Mouse (Mus musculus) left cerebral cortex, adult 2 months (tissue): Measurements from ENCODE around the gene Rfx2. TPM values are rescaled to one million over a fixed set of nuclear protein-coding genes. Genes with fewer than 3 reads are reported as not detected.
A peak's percentile ranks its signal among the peaks of the same experiment; 100 is the strongest.

Experiments
- DNase-seq, 2 experiments: peaks; one replicate each; pipeline ENCODE4 v3.0.0; 2021 to 2022; ENCODE audit warnings: low spot score in 2 of 2, mixed read lengths in 1 of 2; ENCODE audit errors: extremely low spot score in 1 of 2
- H3K27ac ChIP-seq: fragments of 200-600 bp; 2 replicates; pipeline ENCODE4 v1.8.1; 2022
- H3K4me3 ChIP-seq: fragments of 200-600 bp; 2 replicates; pipeline ENCODE4 v1.8.1; 2022
- CTCF ChIP-seq: fragments of 200-600 bp; IDR thresholded peaks from 2 replicates; pipeline ENCODE4 v1.8.1; 2022; ENCODE audit warnings: antibody characterized with exemption, mild to moderate bottlenecking, moderate library complexity
- intact Hi-C: fragments of 180-260 bp; cut with DNase I; formaldehyde crosslinking; loops from one replicate; pipeline ENCODE4 v1.15.1; 2025
- total RNA-seq, 2 experiments: library from RNA; stranded (reverse); gene quantifications; 2 replicates each; pipeline ENCODE4 v1.2.3; 2021

The Rfx2 gene
- total RNA-seq, 2 experiments from 2014 or later = 2.2 to 3.5 TPM

- DNase-seq = no peak
- Histone ChIP-seq H3K27ac (no peak overlapping the region), H3K4me3 (peak overlapping the region; percentile 62)
- intact Hi-C loops = no loop called here
- TF ChIP-seq CTCF = no peak
Measured at GRCm38 (mm10) chr17:56829795-56830194, 1.0 kb downstream of the Rfx2 start.

GRCm38 (mm10) chr17:56829171-56829570 is 1.6 kb downstream of the Rfx2 start:
- DNase-seq = no peak
- Histone ChIP-seq H3K27ac (no peak overlapping the region), H3K4me3 (no peak overlapping the region)
- TF ChIP-seq CTCF = no peak
- intact Hi-C loops = no loop called here

GRCm38 (mm10) chr17:56826718-56827117 is 4.1 kb downstream of the Rfx2 start:
- Histone ChIP-seq H3K27ac (no peak overlapping the region), H3K4me3 (no peak overlapping the region)
- intact Hi-C loops = loop anchor here (1.0 kb wide), 1 partner anchor 11 kb away; no protein-coding TSS in a partner anchor
- no peak for TF ChIP-seq CTCF
- DNase-seq = no peak

- no peak for DNase-seq
- no peak overlapping the region for H3K4me3 ChIP-seq
- no peak overlapping the region for H3K27ac ChIP-seq
- intact Hi-C loops = no loop called here
- TF ChIP-seq CTCF = no peak
Measured at GRCm38 (mm10) chr17:56823352-56823751, 7.5 kb downstream of the Rfx2 start.

GRCm38 (mm10) chr17:56822380-56822779 is 8.4 kb downstream of the Rfx2 start:
- intact Hi-C loops = no loop called here
- Histone ChIP-seq H3K27ac (no peak overlapping the region), H3K4me3 (no peak overlapping the region)

GRCm38 (mm10) chr17:56819694-56820111 is 11.1 kb downstream of the Rfx2 start:
- no peak for TF ChIP-seq CTCF
- Histone ChIP-seq H3K4me3 (no peak overlapping the region), H3K27ac (peak overlapping the region; percentile 50)
- DNase-seq = no peak
- intact Hi-C loops = no loop called here

More at GRCm38 (mm10) chr17:56822380-56822779, 8.4 kb downstream of the Rfx2 start:
- DNase-seq = no peak
- no peak for TF ChIP-seq CTCF

- DNase-seq = no peak
- no peak overlapping the region for H3K27ac ChIP-seq
- intact Hi-C loops = no loop called here
- TF ChIP-seq CTCF = no peak
- H3K4me3 ChIP-seq = no peak overlapping the region
Measured at GRCm38 (mm10) chr17:56819032-56819545, 11.7 kb downstream of the Rfx2 start.

GRCm38 (mm10) chr17:56818067-56818636 is 12.7 kb downstream of the Rfx2 start:
- H3K4me3 ChIP-seq = no peak overlapping the region
- no peak for DNase-seq
- H3K27ac ChIP-seq = no peak overlapping the region
- intact Hi-C loops = no loop called here
- no peak for TF ChIP-seq CTCF

- TF ChIP-seq CTCF = no peak
- no peak overlapping the region for H3K4me3 ChIP-seq
- H3K27ac ChIP-seq = peak overlapping the region; percentile 34
- intact Hi-C loops = loop anchor here (1.0 kb wide), 1 partner anchor 12 kb away; no protein-coding TSS in a partner anchor
- no peak for DNase-seq
Measured at GRCm38 (mm10) chr17:56815057-56815345, 15.8 kb downstream of the Rfx2 start.

- Histone ChIP-seq H3K27ac (peak overlapping the region; percentile 34), H3K4me3 (no peak overlapping the region)
- peak; percentile 78 to 86 for DNase-seq
- intact Hi-C loops = loop anchor here (1.0 to 5.0 kb wide), 2 partner anchors 13 to 123 kb away; partner anchors contain the start of gene Mllt1
- TF ChIP-seq CTCF = no peak
Measured at GRCm38 (mm10) chr17:56814316-56815056, 16.3 kb downstream of the Rfx2 start.

GRCm38 (mm10) chr17:56810245-56810644 is 20.6 kb downstream of the Rfx2 start:
- TF ChIP-seq CTCF = no peak
- intact Hi-C loops = loop anchor here (5.0 kb wide), 1 partner anchor 127 kb away; the partner anchor contains the start of gene Mllt1
- peak; percentile 63 to 78 for DNase-seq

GRCm38 (mm10) chr17:56808518-56808917 is 22.3 kb downstream of the Rfx2 start:
- Histone ChIP-seq H3K4me3 (no peak overlapping the region), H3K27ac (no peak overlapping the region)
- intact Hi-C loops = loop anchor here (1.0 to 5.0 kb wide), 7 partner anchors 50 to 526 kb away; partner anchors contain the start of gene Pspn
- DNase-seq = peak; percentile 80 to 86
- TF ChIP-seq CTCF = peak; percentile 97

More at GRCm38 (mm10) chr17:56810245-56810644, 20.6 kb downstream of the Rfx2 start:
- H3K4me3 ChIP-seq = no peak overlapping the region
- peak overlapping the region; percentile 24; the same call in 1 of the 2 replicates for H3K27ac ChIP-seq
